Mouse (Mus musculus) CH12.LX (cell line): ENCODE data around the gene Sgca. TPM values are rescaled to one million over a fixed set of nuclear protein-coding genes. Genes with fewer than 3 reads are reported as not detected.

ENCODE experiments used
- DNase-seq: peaks from one replicate; pipeline ENCODE4 v3.0.0-alpha.2; 2013; ENCODE audit errors: extremely low read depth
- H3K27ac ChIP-seq: 2 replicates; pipeline ENCODE4 v1.5.1; 2012; ENCODE audit warnings: low read depth, mild to moderate bottlenecking, control low read depth, moderate library complexity; ENCODE audit not compliant: insufficient read depth
- H3K27me3 ChIP-seq: replicated peaks from 2 replicates; pipeline ENCODE3; 2012; ENCODE audit warnings: inconsistent platforms
- H3K36me3 ChIP-seq, 2 experiments: replicated peaks in 1 of 2; 2 replicates each; pipeline versions ENCODE3 to v1.6.1; 2012; ENCODE audit warnings: inconsistent platforms in 1 of 2, low read length in 1 of 2, mild to moderate bottlenecking in 1 of 2, mixed read lengths in 1 of 2, moderate library complexity in 1 of 2; ENCODE audit not compliant: control insufficient read depth in 1 of 2, insufficient read depth in 1 of 2
- H3K4me1 ChIP-seq, 2 experiments: 2 replicates each; pipeline ENCODE4 v1.6.1; 2012; ENCODE audit warnings: inconsistent platforms in 1 of 2, moderate library complexity in 1 of 2; ENCODE audit not compliant: insufficient read depth in 2 of 2, control insufficient read depth in 1 of 2
- H3K4me2 ChIP-seq: 2 replicates; pipeline ENCODE4 v1.6.1; 2012; ENCODE audit warnings: low read depth, mild to moderate bottlenecking, control low read depth; ENCODE audit not compliant: poor library complexity, insufficient read depth, severe bottlenecking
- H3K4me3 ChIP-seq, 3 experiments: fragments of 150-350 bp in 1 of 3; sonication (generic) in 1 of 3; replicated peaks in 1 of 3; 2 replicates each; pipeline versions ENCODE3 to v1.5.1; 2011 to 2012; ENCODE audit warnings: low read depth in 2 of 3, low read length in 2 of 3, mild to moderate bottlenecking in 2 of 3, moderate library complexity in 2 of 3, control low read depth in 1 of 3, improper control_type of control experiment in 1 of 3, inconsistent platforms in 1 of 3, mixed read lengths in 1 of 3; ENCODE audit not compliant: poor library complexity in 1 of 3
- H3K79me2 ChIP-seq: replicated peaks from 2 replicates; pipeline ENCODE4 v1.6.1; 2012; ENCODE audit warnings: mild to moderate bottlenecking, moderate library complexity; ENCODE audit not compliant: control insufficient read depth, poor library complexity, insufficient read depth, severe bottlenecking; ENCODE audit errors: extremely low read depth
- H3K9ac ChIP-seq: 2 replicates; pipeline ENCODE4 v1.6.1; 2012; ENCODE audit warnings: low read depth, mild to moderate bottlenecking, control low read depth, moderate library complexity; ENCODE audit not compliant: insufficient read depth
- H3K9me3 ChIP-seq: replicated peaks from 2 replicates; pipeline ENCODE3; 2012; ENCODE audit warnings: low read length, inconsistent platforms, mixed read lengths
- EP300 ChIP-seq: IDR thresholded peaks from 2 replicates; pipeline ENCODE4 v1.6.1; 2011; ENCODE audit warnings: low read length, improper control_type of control experiment
- IRF4 ChIP-seq: IDR thresholded peaks from 2 replicates; pipeline ENCODE4 v1.6.1; 2014; ENCODE audit warnings: low read depth, mild to moderate bottlenecking, inconsistent platforms, low read length, improper control_type of control experiment
- JUND ChIP-seq: conservative IDR thresholded peaks from 2 replicates; pipeline ENCODE4 v1.6.1; 2011; ENCODE audit warnings: low read depth, low read length, improper control_type of control experiment
- MAZ ChIP-seq: IDR thresholded peaks from 2 replicates; pipeline ENCODE4 v1.6.1; 2012; ENCODE audit warnings: low read depth, mild to moderate bottlenecking, inconsistent platforms, low read length, improper control_type of control experiment, moderate library complexity
- POLR2A ChIP-seq: IDR thresholded peaks from 2 replicates; pipeline ENCODE4 v1.6.1; 2011; ENCODE audit warnings: low read depth, mild to moderate bottlenecking, improper control_type of control experiment, low read length
- SMC3 ChIP-seq: IDR thresholded peaks from 2 replicates; pipeline ENCODE4 v1.6.1; 2011; ENCODE audit warnings: low read depth, low read length, improper control_type of control experiment
- dilution Hi-C: fragments of 300-500 bp; cut with MboI; formaldehyde crosslinking; loops from 2 replicates; pipeline ENCODE4 v1.14.3; 2020; ENCODE audit warnings: low sequenced_read_pairs; ENCODE audit not compliant: extremely low pct_unique_long_range_greater_than_20kb, extremely low pct_ligation_motif_present
- in situ Hi-C: fragments of 300-500 bp; cut with MboI; formaldehyde crosslinking; loops from 3 replicates; pipeline ENCODE4 v1.14.3; 2019; ENCODE audit warnings: low sequenced_read_pairs, low pct_ligation_motif_present, low pct_unique_long_range_greater_than_20kb, mixed read lengths
- polyA plus RNA-seq: library from polyadenylated mRNA; unstranded; fragments of >175 nt; gene quantifications from 2 replicates; pipeline ENCODE4 v1.2.1, GENCODE M21; 2012; ENCODE audit warnings: low read depth; ENCODE audit not compliant: insufficient read length
- total RNA-seq, 2 experiments: library from RNA; depleted of rRNA; stranded (reverse); fragments of 300-350 nt in 1 of 2; fragments of >200 nt in 1 of 2; gene quantifications; 2 replicates each; pipeline ENCODE4 v1.2.3; 2012 to 2014

The Sgca gene
- total and polyA plus RNA-seq, 3 experiments, result 0.08 to 0.39 TPM; not detected in 1

DNA sequence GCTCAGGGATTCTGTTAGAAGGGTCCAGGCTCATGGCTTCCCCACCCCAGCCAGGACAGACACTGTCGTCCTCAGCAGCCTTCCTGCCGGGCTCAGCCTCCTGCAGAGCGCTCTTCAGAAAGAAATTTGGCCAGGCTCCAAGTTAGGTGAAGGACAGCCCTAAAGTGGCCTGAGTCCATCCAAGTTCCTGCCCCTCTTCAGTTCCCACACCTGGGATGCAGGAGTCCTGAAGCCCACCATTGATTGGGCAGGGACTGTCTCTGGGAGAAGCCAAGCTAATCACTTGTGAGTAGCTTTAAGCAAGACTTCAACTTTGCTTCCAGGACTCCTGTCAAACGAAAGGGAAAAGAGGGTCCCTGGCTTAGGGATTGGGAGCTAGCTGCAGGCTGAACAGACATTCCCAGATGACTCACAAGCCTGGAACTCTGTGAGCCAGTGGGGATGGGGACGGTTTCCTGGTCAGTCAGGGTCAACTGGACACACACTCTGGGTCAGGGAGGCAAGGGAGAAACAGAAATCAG lies 48.3 kb downstream of the Sgca start:
- dilution Hi-C loops, result no loop called here
- peaks cover 85% of the 10 kb centered on the region for H3K27me3 ChIP-seq

DNA sequence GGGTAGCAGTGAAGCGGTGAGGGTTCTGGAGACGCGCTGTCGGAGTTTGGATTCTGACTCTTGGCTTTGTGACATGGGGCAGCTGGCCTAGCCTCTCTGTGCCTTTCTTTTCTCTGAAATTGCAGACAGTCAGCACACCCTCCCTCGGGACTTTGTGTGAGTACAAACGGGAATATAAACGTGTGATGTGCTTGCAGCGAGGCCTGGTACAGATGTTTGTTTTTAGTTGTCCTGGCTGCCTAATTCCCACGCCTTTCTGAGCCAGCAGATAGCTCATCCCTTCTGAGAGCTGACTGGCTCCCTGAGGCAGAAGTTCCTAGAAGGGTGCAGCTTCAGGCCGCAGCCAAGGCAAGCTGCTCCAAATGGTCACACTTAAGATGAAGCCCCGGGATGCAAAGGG lies 49.7 kb downstream of the Sgca start:
- peaks cover 82% of the 10 kb centered on the region for H3K27me3 ChIP-seq
- no peak overlapping the region for H3K4me2 ChIP-seq
- peaks cover 6% of the 10 kb centered on the region for H3K9me3 ChIP-seq
- no peak overlapping the region for H3K4me3 ChIP-seq
- dilution Hi-C loops (no loop called here), in situ Hi-C loops (no loop called here)
- H3K36me3 ChIP-seq, result no peaks in the 10 kb centered on the region
- no peak overlapping the region for H3K27ac ChIP-seq
- DNase-seq, result no peak
- H3K9ac ChIP-seq, result no peak overlapping the region
- peaks cover 0 to 6% of the 10 kb centered on the region in 2 experiments; a peak in 2 of 4 replicates for H3K4me1 ChIP-seq
- H3K79me2 ChIP-seq, result no peaks in the 10 kb centered on the region
- no peak for TF ChIP-seq SMC3
- TF ChIP-seq, all 38 proteins: peak for 0

More for the DNA sequence above, 48.3 kb downstream of the Sgca start:
- Histone ChIP-seq H3K9ac (no peak overlapping the region), H3K79me2 (no peaks in the 10 kb centered on the region), H3K27ac (no peak overlapping the region), H3K4me2 (no peak overlapping the region), H3K4me3 (no peak overlapping the region), H3K36me3 (no peaks in the 10 kb centered on the region), H3K9me3 (peaks cover 6% of the 10 kb centered on the region), H3K4me1 (peaks cover 0 to 6% of the 10 kb centered on the region in 2 experiments; a peak in 2 of 4 replicates)
- in situ Hi-C loops, result no loop called here
- no peak for DNase-seq
- TF ChIP-seq SMC3, result no peak

DNA sequence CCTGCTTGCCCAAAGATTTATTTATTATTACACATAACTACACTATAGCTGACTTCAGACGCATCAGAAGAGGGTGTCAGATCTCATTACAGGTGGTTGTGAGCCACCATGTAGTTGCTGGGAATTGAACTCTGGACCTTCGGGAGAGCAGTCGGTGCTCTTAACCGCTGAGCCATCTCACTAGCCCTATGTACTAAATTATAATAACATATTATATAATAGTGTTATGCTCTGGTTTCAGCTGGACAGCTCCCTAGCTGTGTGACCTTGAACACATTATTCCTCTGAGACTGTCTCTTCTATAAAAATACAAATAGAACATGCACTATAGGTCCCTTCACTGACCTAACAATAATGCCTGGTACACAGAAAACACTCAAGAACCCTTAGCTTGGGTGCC lies 51.1 kb downstream of the Sgca start:
- in situ Hi-C loops (loop anchor here (5.0 kb wide), 1 partner anchor 48 kb away; no protein-coding TSS in a partner anchor), dilution Hi-C loops (no loop called here)
- DNase-seq, result no peak
- no peak overlapping the region for H3K4me3 ChIP-seq
- no peaks in the 10 kb centered on the region for H3K79me2 ChIP-seq
- H3K27ac ChIP-seq, result no peak overlapping the region
- peaks cover 0 to 6% of the 10 kb centered on the region in 2 experiments; a peak in 2 of 4 replicates for H3K4me1 ChIP-seq
- H3K9me3 ChIP-seq, result peaks cover 6% of the 10 kb centered on the region
- no peak overlapping the region for H3K9ac ChIP-seq
- no peaks in the 10 kb centered on the region for H3K36me3 ChIP-seq
- no peak for TF ChIP-seq MAZ
- TF ChIP-seq IRF4, result no peak
- H3K27me3 ChIP-seq, result peaks cover 80% of the 10 kb centered on the region
- no peak overlapping the region for H3K4me2 ChIP-seq

DNA sequence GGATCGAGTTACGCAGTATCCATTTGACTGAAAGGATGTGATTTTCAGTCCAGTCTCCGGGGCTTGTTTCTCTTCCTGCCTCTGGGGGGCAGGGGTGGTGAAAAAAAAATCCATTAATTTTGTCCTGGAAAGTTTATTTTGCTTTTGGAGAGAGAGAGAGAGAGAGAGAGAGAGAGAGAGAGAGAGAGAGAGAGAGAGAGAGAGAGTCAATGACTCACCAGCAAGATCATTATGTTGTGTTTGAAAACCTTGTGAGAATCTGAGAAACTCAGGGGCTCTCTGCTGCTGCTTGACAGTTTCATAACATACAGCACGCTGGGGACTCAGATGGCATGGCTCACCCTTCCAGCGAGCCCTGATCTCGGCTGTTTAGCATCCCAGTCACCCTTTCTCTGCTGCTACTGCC lies 55.1 kb downstream of the Sgca start:
- in situ Hi-C loops, result loop anchor here (5.0 kb wide), 1 partner anchor 44 kb away; no protein-coding TSS in a partner anchor
- Histone ChIP-seq H3K9me3 (peaks cover 6% of the 10 kb centered on the region), H3K27me3 (peaks cover 80% of the 10 kb centered on the region), H3K9ac (no peak overlapping the region), H3K79me2 (no peaks in the 10 kb centered on the region), H3K36me3 (no peaks in the 10 kb centered on the region), H3K4me2 (no peak overlapping the region; the same call in 1 of the 2 replicates), H3K4me1 (no peaks in the 10 kb centered on the region), H3K4me3 (no peak overlapping the region), H3K27ac (no peak overlapping the region)
- dilution Hi-C loops, result no loop called here
- no peak for TF ChIP-seq EP300
- no peak for TF ChIP-seq POLR2A
- TF ChIP-seq JUND, result no peak
- no peak for DNase-seq
